Mouse (Mus musculus) frontal cortex, postnatal 14 days (tissue): ENCODE measurements around the gene Armcx4.
A peak's percentile ranks its signal among the peaks of the same experiment; 100 is the strongest.
"Not testable (repeated sequence)": the region's sequence is repeated elsewhere in the genome, so short reads cannot be mapped to it uniquely, and the experiment has no call there.

ENCODE experiments used
- DNase-seq, 2 experiments: peaks; one replicate each; pipeline ENCODE4 v3.0.0; 2022; ENCODE audit warnings: low spot score in 2 of 2

The Armcx4 gene

GRCm38 (mm10) chrX:134686267-134686666 is at the start of gene Armcx4:
Gene Armcx4 (plus strand): TSS chrX:134686519.
- DNase-seq, result peak; percentile 62 to 75

GRCm38 (mm10) chrX:134641000-134641760 is 45.1 kb upstream of the Armcx4 start:
- DNase-seq, result no peak

DNA sequence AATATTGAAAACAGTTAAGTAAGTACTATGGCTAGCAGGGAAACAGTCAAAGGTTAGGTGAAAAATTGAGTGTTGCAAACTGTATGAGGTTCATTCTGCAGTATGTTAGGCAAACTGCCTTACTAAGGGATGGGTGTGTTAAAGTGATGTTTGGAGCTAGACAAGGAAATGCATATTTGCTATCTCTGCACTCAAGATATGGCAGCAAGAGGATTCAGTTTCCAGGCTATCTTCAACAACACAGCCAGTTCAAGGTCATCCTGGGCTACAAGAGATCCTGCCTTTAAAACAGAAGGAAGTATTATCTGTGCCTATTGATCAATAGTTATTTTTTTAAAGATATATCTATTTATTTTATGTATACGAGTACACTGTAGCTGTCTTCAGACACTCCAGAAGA is 40.0 kb upstream of the Armcx4 start:
- no peak for DNase-seq

DNA sequence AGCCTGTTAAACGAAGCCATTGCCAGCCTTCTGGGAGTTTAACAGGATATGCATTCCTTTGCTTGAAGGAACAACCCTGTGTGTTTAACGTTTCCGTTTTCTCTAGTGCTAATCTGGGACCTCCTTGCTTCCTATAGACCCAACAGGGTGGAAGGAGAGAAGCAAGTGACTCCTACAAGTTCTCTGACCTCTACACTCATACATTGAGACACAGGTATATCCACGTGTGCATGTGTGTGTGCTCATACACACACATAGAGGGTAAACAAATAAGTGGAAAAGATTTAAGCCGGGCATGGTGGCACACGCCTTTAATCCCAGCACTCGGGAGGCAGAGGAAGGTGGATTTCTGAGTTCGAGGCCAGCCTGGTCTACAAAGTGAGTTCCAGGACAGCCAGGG is 38.9 kb upstream of the Armcx4 start:
- no peak for DNase-seq

- DNase-seq, result peak; percentile 29 to 71
Observed at GRCm38 (mm10) chrX:134648031-134648692, 38.2 kb upstream of the Armcx4 start.

DNA sequence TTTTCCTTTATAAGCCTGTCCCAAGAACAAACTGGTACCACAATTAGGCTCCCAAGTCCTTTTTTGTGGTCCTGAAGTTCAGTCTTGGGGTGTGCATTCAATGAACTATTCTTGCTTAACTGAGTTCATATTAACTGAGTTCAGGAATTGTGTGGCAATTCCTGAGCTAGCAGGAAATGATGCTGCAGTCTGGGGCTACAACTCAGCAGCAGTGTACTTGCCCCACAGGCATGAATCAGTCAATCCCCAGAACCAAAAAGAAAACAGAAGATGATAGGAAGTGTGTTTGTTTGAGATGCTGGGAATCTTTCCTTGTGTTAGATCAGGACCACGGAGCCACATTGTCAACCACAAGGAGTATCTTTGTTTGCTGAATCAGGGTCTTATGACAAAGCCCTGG is 34.3 kb upstream of the Armcx4 start:
- DNase-seq, result no peak

DNA sequence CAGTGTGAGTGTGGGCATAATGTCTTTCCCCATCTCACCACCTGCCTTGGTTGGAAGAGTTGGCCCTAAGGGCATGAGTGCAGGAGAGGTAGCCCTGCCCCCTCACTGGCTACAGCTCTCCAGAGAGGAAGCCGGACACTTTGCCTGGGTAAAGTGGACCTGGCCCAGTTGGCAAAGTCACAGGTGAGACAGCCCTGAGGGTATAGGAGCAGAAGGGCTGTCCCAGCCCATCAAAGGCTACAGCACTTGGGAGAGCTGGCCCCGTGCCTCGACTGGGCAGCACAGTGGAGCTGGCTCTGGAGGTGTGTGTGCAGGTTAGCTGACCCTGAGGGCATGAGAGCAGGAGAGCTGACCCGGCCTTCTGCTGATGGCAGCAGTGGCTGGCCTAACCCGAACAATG is 24.7 kb upstream of the Armcx4 start:
- DNase-seq, result no peak

DNA sequence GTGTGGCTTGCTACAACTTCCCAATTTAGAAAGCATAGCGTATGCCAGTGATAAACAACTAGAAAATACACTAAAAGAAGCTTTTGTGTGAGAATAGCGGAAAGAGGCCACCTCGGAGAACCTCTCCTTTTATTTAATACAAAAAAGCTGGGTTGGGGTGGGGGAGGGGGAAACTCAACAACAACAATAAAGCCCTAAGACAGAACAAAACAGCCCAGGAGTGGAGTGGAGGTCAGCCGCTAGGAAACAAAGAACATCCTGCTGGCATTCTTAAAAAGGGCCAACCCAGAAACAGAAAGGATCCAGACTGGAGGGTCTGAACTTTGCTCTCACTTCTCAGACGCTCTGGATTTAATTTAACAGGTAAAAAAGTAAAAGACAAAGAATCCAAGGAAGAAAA is 11.3 kb upstream of the Armcx4 start:
- no peak for DNase-seq

- DNase-seq, result no peak
Observed at GRCm38 (mm10) chrX:134675959-134676358, 10.4 kb upstream of the Armcx4 start.

GRCm38 (mm10) chrX:134684936-134685335 is 1.4 kb upstream of the Armcx4 start:
- DNase-seq, result no peak

DNA sequence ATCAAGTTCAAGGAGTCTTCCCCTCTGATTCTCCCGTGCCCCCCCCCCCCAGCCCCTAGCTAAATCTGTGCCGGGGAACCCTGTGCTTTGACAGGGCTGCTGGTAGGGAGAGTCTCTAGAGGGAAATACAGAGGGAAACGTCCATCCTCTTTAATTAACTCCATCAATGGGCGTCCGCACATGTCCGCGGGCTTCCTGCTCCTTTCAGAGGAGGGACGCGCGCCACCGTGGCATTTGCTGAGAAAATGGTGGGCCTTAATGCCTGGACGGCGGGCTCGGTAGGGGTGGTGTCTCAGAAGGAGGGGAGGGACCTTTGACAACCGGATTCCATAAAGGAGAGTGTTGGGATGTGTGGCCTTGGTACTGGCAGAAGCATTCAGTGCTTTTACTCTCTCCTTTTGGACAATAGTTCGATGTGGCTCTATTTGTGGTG is 436 bp downstream of the Armcx4 start:
- DNase-seq, result no peak

GRCm38 (mm10) chrX:134689676-134690075 is 3.4 kb downstream of the Armcx4 start:
- no peak for DNase-seq

GRCm38 (mm10) chrX:134690871-134691539 is 4.7 kb downstream of the Armcx4 start:
- DNase-seq, result no peak

- no peak for DNase-seq
Observed at GRCm38 (mm10) chrX:134691540-134691935, 5.2 kb downstream of the Armcx4 start.

GRCm38 (mm10) chrX:134716863-134717262 is 30.5 kb downstream of the Armcx4 start:
- no peak for DNase-seq

GRCm38 (mm10) chrX:134717752-134718308 is 31.5 kb downstream of the Armcx4 start, which contains the start of gene Armcx1:
Gene Armcx1 (plus strand): TSS chrX:134717963.
- DNase-seq, result peak; percentile 49 to 63

DNA sequence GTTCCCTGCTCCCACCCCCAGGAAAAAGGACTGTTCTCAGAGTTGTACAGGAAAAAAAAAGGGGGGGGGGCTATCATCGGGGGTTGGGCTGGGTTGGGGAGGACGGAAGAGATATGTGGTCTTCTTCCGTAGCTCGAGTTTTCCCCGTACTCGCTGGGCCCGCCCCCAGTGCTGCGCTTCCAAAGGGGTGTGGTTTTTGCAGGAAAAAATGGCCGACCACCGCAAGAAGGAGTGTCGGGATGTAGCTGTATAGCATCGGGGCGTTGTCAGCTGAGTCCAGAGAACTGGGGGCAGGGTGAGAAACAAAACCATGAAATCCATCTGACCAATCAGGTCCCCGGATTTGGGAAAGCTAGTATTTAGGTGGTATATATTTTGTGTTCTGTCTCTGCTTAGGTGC is 32.2 kb downstream of the Armcx4 start:
- DNase-seq, result peak; percentile 43 to 46

GRCm38 (mm10) chrX:134723762-134724161 is 37.4 kb downstream of the Armcx4 start:
- not testable (repeated sequence) for DNase-seq

DNA sequence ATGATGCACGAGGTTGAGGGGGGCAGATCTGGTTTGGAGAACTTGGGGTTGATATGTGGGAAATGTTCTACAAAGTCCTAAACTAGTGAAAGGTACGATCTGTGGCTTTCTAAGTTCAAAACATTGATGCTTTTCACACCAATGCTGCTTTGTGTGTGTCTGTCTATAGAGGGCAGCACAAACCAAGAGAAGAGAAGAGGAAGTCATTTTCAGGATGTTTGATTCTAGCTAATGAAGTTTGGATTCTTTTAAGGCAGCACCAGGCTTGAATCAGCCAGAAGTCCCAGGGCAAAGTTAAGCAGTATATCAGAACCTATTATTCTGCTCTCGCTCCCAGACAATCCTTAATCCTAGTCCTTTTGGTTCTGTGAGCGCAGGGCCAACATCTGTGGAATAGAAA is 43.5 kb downstream of the Armcx4 start:
- DNase-seq, result no peak

DNA sequence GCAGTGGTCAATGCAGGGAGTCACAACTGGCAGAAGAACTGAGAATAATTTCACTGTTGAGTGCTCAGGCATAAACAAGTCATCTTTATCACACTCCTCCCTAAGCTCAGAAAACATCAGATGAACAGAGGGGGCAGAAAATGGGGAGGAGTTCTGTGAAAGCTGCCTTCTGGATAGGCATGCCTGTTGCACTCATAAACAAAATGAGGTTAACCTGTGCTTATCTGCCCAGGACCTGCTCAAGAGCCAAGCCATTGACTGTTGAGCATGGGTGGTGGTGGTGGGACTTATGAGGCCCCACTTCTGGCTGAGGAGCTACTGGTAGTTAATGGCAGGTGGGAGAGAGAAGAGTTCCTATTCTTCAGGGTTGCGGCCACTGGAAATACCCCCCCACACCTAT is 51.5 kb downstream of the Armcx4 start:
- no peak for DNase-seq

- no peak for DNase-seq
Observed at GRCm38 (mm10) chrX:134739160-134739559, 52.8 kb downstream of the Armcx4 start.

GRCm38 (mm10) chrX:134741862-134742261 is 55.5 kb downstream of the Armcx4 start:
- no peak for DNase-seq
